Mouse (Mus musculus) liver, embryonic 14.5 days (tissue): ENCODE data around the gene Vwf.

Source experiments
- CTCF ChIP-seq: IDR thresholded peaks from 2 replicates; pipeline ENCODE4 v1.5.1; 2016; ENCODE audit warnings: antibody characterized with exemption, low read depth, control low read depth
- EP300 ChIP-seq: IDR thresholded peaks from 2 replicates; pipeline ENCODE4 v1.6.1; 2016; ENCODE audit warnings: antibody characterized with exemption, low read depth

DNA sequence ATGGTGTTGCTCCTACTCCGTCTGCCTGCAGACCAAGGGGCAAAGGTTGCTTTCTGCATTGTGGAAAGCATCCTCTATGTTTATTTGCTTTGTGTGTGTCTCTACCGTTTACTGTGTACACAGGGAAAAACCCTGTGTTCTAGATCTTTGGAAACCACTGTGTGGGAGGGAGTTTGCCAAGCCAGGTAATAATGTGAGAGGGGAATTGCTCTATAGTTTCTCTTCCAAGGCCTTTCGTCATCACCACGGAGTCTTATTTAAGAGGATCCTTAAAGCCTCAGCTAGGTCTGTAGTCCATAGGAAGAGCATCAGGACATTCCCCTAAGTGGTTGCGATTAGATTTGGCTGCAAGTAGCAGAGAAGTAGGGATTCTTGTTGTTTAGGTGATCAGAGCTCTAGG lies 111.4 kb downstream of the Vwf start:
- no peak for TF ChIP-seq EP300
- no peak for TF ChIP-seq CTCF
